Mouse (Mus musculus) liver, embryonic 12.5 days (tissue): ENCODE measurements around the gene Gm15128. TPM values are rescaled to one million over a fixed set of nuclear protein-coding genes. Genes with fewer than 3 reads are reported as not detected.
"Not testable (repeated sequence)": the region's sequence is repeated elsewhere in the genome, so short reads cannot be mapped to it uniquely, and the experiment has no call there.

Experiments
- ATAC-seq: fragments of 200-750 bp; cut with Nextera tagmentation; 2 replicates; pipeline ENCODE4 v1.8.0; 2017; ENCODE audit warnings: moderate number of reproducible peaks, mild to moderate bottlenecking, moderate library complexity
- H3K27ac ChIP-seq: fragments of 300-500 bp; sonication (generic); 2 replicates; pipeline ENCODE4 v1.5.1; 2016; ENCODE audit warnings: mild to moderate bottlenecking
- H3K27me3 ChIP-seq: fragments of 300-500 bp; sonication (generic); replicated peaks from 2 replicates; pipeline ENCODE4 v1.6.1; 2016; ENCODE audit warnings: mild to moderate bottlenecking, moderate library complexity
- H3K36me3 ChIP-seq: fragments of 300-500 bp; sonication (generic); 2 replicates; pipeline ENCODE4 v1.6.1; 2016; ENCODE audit warnings: mild to moderate bottlenecking, moderate library complexity
- H3K4me1 ChIP-seq: fragments of 300-500 bp; sonication (generic); 2 replicates; pipeline ENCODE4 v1.6.1; 2016
- H3K4me2 ChIP-seq: fragments of 300-500 bp; sonication (generic); 2 replicates; pipeline ENCODE4 v1.6.1; 2016; ENCODE audit warnings: mild to moderate bottlenecking, moderate library complexity
- H3K4me3 ChIP-seq: fragments of 300-500 bp; sonication (generic); 2 replicates; pipeline ENCODE4 v1.5.1; 2016; ENCODE audit warnings: mild to moderate bottlenecking, moderate library complexity
- H3K9ac ChIP-seq: fragments of 300-500 bp; sonication (generic); 2 replicates; pipeline ENCODE4 v1.6.1; 2016; ENCODE audit warnings: mild to moderate bottlenecking, moderate library complexity
- H3K9me3 ChIP-seq: fragments of 300-500 bp; sonication (generic); replicated peaks from 2 replicates; pipeline ENCODE4 v1.6.1; 2016; ENCODE audit warnings: mild to moderate bottlenecking, moderate library complexity
- WGBS: fragments of 180-500 bp; shearing (Covaris S2); methylation state at CpG from one replicate; pipeline ENCODE4 v1.1.7; 2016; ENCODE audit not compliant: insufficient replicate concordance; 5-methylcytosine and 5-hydroxymethylcytosine counted together
- polyA plus RNA-seq: library from polyadenylated mRNA; unstranded; fragments of >200 nt; fragmentation: Nextera tagmentation; extraction: Ambion mirVana; gene quantifications from 2 replicates; pipeline ENCODE4 v1.2.1, GENCODE M21; 2016

Gene Gm15128
- polyA plus RNA-seq = not detected in 2 replicates

DNA sequence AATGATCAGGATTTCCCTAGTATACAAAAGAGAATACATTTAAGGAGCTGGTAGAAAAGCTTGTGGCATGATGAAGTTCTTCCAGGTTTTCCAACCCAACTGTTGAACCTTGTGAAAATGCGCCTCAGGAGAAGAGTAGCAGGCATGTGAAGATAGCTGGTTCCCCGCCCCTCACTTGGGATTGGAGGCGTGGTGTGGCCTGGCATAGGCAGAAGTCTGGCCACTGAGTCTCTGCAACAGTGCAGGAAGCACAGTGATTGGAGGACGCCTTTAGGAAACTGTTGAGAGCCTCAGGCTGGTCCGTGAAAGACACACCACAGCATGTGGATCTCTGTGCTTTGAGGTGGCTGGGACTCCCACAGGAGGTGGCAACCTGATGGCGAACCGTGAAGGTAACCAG lies at the start of gene Gm15128:
Gene Gm15128, plus strand, starts transcription at position 301 of the 400 bp plus-strand sequence.
- H3K9ac ChIP-seq, H3K4me2 ChIP-seq, H3K4me3 ChIP-seq, ATAC-seq, H3K36me3 ChIP-seq, H3K27ac ChIP-seq, H3K9me3 ChIP-seq, H3K27me3 ChIP-seq, H3K4me1 ChIP-seq: not testable (repeated sequence)
- 52% methylated on average over 7 of the region's 7 CpGs for WGBS

Other genes with a start within 250 kb of the Gm15128 start
- 0.44 and 0.86 TPM in 2 replicates for gene Lrch2, start 211.9 kb upstream of the Gm15128 start, polyA plus RNA-seq
- not detected in 2 replicates for gene Gm15080, start 227.0 kb downstream of the Gm15128 start, polyA plus RNA-seq